Mouse (Mus musculus) adrenal gland, postnatal 25 days (tissue): ENCODE results near the gene Myadm. TPM values are rescaled to one million over a fixed set of nuclear protein-coding genes. Genes with fewer than 3 reads are reported as not detected.
A peak's percentile ranks its signal among the peaks of the same experiment; 100 is the strongest.
"Not testable (repeated sequence)": the region's sequence is repeated elsewhere in the genome, so short reads cannot be mapped to it uniquely, and the experiment has no call there.

Experiments used
- DNase-seq: peaks from one replicate; pipeline ENCODE4 v3.0.0; 2021; ENCODE audit warnings: mixed read lengths
- long read RNA-seq: library from polyadenylated mRNA; stranded (forward); transcript quantifications from one replicate; pipeline ENCODE4 v2.0.0, GENCODE M21; 2021
- total RNA-seq: library from RNA; stranded (reverse); gene quantifications from 2 replicates; pipeline ENCODE4 v1.2.3, GENCODE M21; 2021

Myadm gene
- 64.5 and 71.5 TPM in 2 replicates for total RNA-seq
- long read RNA-seq, full-length matches to known transcripts: 4 of 21 reads
- long read RNA-seq, partial matches to known transcripts: 15 of 21 reads
- long read RNA-seq, other reads (novel, unspliced or antisense): 2 of 21 reads

GRCm38 (mm10) chr7:3288976-3289970 is at the start of gene Myadm, which contains the start of gene Prkcg:
Gene Myadm, plus strand, starts transcription at chr7:3289080.
Gene Prkcg, plus strand, starts transcription at chr7:3289179.
- peak; percentile 87 for DNase-seq

GRCm38 (mm10) chr7:3239193-3239592 is 49.7 kb upstream of the Myadm start:
- DNase-seq: no peak

- no peak for DNase-seq
Measured at GRCm38 (mm10) chr7:3260701-3261100, 28.2 kb upstream of the Myadm start.

GRCm38 (mm10) chr7:3261446-3261845 is 27.4 kb upstream of the Myadm start:
- no peak for DNase-seq

- DNase-seq: peak; percentile 54
Measured at GRCm38 (mm10) chr7:3262789-3263188, 26.1 kb upstream of the Myadm start.

GRCm38 (mm10) chr7:3264390-3265022 is 24.4 kb upstream of the Myadm start:
- DNase-seq: no peak

- no peak for DNase-seq
Measured at GRCm38 (mm10) chr7:3265311-3265710, 23.6 kb upstream of the Myadm start.

- DNase-seq: no peak
Measured at GRCm38 (mm10) chr7:3267261-3267660, 21.6 kb upstream of the Myadm start.

GRCm38 (mm10) chr7:3267888-3268287 is 21.0 kb upstream of the Myadm start:
- DNase-seq: no peak

- no peak for DNase-seq
Measured at GRCm38 (mm10) chr7:3268291-3268690, 20.6 kb upstream of the Myadm start.

GRCm38 (mm10) chr7:3272206-3272605 is 16.7 kb upstream of the Myadm start:
- DNase-seq: no peak

GRCm38 (mm10) chr7:3275455-3276170 is 13.3 kb upstream of the Myadm start:
- no peak for DNase-seq

- DNase-seq: not testable (repeated sequence)
Measured at GRCm38 (mm10) chr7:3276781-3277180, 12.1 kb upstream of the Myadm start.

- no peak for DNase-seq
Measured at GRCm38 (mm10) chr7:3280080-3280653, 8.7 kb upstream of the Myadm start.

GRCm38 (mm10) chr7:3280654-3281153 is 8.2 kb upstream of the Myadm start:
- DNase-seq: no peak

- DNase-seq: no peak
Measured at GRCm38 (mm10) chr7:3281741-3282140, 7.1 kb upstream of the Myadm start.

GRCm38 (mm10) chr7:3283081-3283875 is 5.6 kb upstream of the Myadm start:
- DNase-seq: no peak

- no peak for DNase-seq
Measured at GRCm38 (mm10) chr7:3284604-3285003, 4.3 kb upstream of the Myadm start.

- no peak for DNase-seq
Measured at GRCm38 (mm10) chr7:3286036-3286435, 2.8 kb upstream of the Myadm start.

GRCm38 (mm10) chr7:3287186-3287585 is 1.7 kb upstream of the Myadm start:
- DNase-seq: no peak
